Mouse (Mus musculus) lung, postnatal 0 days (tissue): ENCODE measurements at regions not wholly inside any gene's neighbourhood (a gene's known extent, or its start where the extent isn't known, plus 50 kb on each side); places are given as distances from the start of the nearest gene placed in this dataset.

Experiments
- CTCF ChIP-seq: IDR thresholded peaks from 2 replicates; pipeline ENCODE4 v1.5.1; 2016; ENCODE audit warnings: antibody characterized with exemption, mild to moderate bottlenecking
- EP300 ChIP-seq: IDR thresholded peaks from 2 replicates; pipeline ENCODE4 v1.6.1; 2016; ENCODE audit warnings: antibody characterized with exemption, mild to moderate bottlenecking, control low read depth

DNA sequence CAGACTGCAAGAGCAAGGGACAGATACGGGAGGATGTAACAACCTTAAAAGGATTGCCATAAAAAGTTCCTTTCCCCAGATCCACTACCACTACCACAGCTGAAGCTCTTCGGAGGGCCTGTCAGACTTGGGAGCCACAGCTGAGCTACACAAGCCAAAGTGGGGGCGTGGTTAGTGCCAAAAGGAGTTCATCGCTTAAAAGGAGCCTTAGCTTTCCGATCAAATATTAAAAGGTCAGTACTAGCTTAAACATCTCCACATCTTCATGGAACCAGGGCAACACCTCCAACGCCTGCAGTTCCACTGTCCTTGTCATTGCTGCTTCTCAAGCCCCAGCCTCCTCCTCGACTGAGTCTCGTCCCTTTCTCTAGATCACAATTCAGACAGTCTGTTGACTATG, 102.6 kb upstream of the Arid1b start:
- TF ChIP-seq CTCF (no peak), EP300 (no peak)
